Mouse (Mus musculus) T-helper 17 cell (primary cell): ENCODE measurements around the gene Frmd4a.

Experiments used
- in situ Hi-C, 2 experiments: fragments of 300-600 bp; cut with MboI, MseI; formaldehyde crosslinking; loops; 1 replicate in 1 of 2; 2 replicates in 1 of 2; pipeline ENCODE4 v1.15.1; 2025; ENCODE audit warnings: high pct_unique_total_duplicates in 2 of 2

Frmd4a gene

DNA sequence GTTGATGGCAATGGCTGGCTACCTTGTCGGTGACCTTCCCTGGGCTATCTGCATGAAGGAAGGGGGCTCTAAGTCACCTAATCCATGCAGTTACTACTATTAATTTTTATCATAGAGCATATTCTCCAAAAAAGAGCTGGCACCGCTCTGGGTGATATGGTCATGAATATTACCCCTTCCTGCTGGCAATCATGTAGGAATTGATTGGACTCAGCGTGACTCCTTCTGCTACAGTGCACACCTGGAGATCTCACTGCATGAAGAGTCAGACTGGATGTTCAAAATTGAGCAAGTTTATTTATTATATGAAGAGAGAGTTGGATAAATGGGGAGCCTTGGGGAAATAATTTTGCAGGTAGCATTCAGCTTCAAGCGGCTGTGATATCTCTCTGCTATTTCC, 113.7 kb downstream of the Frmd4a start:
- in situ Hi-C loops: no loop called here

GRCm38 (mm10) chr2:4137493-4137892, 120.0 kb downstream of the Frmd4a start:
- in situ Hi-C loops: no loop called here

GRCm38 (mm10) chr2:4142221-4142950, 124.9 kb downstream of the Frmd4a start:
- in situ Hi-C loops: no loop called here

GRCm38 (mm10) chr2:4144424-4144823, 126.9 kb downstream of the Frmd4a start:
- in situ Hi-C loops: no loop called here

- in situ Hi-C loops: loop anchor here in 1 of 2 experiments (5.0 kb wide), 1 partner anchor 85 kb away; no protein-coding TSS in a partner anchor
These were observed 135.1 kb downstream of the Frmd4a start for GRCm38 (mm10) chr2:4152521-4153040.

GRCm38 (mm10) chr2:4153131-4153631, 135.7 kb downstream of the Frmd4a start:
- in situ Hi-C loops: loop anchor here in 1 of 2 experiments (5.0 kb wide), 1 partner anchor 84 kb away; no protein-coding TSS in a partner anchor

DNA sequence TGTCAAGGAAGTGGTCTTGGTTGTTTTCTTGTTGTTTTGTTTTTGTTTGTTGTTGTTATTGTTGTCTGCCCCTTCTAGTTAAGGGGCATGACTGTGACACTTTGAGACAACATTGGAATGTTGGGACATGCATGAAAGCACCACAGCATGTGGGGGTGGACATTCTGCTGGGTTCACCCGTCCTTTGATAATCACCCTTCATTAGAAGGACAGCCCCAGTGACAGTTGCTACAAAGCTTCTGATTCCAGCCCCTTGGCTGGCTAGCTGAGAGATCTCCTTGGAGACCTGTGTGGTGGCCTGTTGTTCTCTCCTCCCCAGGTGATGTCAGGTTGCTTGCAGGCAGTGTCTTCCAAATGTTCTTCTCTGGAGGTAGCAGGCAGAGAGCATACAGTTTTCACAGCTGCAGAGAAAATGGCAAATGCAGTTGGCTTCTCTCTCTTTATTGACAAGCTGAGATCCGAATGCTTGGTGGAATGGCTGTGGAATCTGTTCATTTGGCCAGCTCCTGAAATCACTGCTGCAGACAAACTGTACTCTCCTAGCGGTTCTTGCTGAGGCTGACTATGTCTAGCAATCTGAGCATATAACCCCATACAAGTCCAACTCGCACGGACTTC, 136.6 kb downstream of the Frmd4a start:
- in situ Hi-C loops: loop anchor here in 1 of 2 experiments (5.0 kb wide), 1 partner anchor 83 kb away; no protein-coding TSS in a partner anchor

- in situ Hi-C loops: loop anchor here in 1 of 2 experiments (5.0 kb wide), 1 partner anchor 83 kb away; no protein-coding TSS in a partner anchor
These were observed 137.1 kb downstream of the Frmd4a start for GRCm38 (mm10) chr2:4154654-4155047.

DNA sequence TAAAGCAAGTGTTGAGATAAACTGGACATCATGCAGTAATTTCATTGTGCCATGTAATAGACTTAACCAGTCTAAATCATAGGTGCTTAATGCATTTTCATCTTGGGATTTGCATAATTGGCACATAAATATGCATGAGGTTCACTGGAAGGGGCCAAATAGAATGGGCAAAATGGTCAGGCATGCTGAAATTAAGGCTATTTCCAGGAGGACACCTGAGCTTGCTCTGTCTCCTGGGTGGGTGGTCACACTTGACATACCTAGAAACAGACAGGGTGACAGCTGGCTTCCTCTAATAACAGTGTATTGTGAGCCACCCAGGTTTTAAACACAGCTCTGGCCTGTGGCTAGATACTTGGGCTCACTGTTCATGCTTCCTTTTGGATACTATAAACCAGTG, 137.9 kb downstream of the Frmd4a start:
- in situ Hi-C loops: no loop called here

DNA sequence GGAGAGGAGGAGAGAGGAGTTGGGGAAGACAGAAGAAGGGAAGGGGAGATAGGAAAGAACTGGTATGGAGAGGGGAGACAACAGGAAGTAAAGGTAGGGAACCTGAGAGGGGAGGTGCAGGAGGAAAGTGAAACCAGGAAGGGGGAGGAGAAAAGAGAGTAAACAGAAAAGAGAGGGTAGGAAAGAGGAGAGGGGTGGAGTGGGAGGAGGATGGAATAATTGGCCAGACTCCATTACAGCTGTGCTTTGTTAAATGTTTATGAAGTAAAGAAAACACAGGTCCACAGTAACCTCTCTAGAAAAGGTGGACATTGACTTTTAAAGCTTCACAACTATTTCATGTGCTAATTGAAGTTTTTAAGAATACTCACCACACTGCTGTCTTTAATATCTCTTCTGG, 139.0 kb downstream of the Frmd4a start:
- in situ Hi-C loops: no loop called here

DNA sequence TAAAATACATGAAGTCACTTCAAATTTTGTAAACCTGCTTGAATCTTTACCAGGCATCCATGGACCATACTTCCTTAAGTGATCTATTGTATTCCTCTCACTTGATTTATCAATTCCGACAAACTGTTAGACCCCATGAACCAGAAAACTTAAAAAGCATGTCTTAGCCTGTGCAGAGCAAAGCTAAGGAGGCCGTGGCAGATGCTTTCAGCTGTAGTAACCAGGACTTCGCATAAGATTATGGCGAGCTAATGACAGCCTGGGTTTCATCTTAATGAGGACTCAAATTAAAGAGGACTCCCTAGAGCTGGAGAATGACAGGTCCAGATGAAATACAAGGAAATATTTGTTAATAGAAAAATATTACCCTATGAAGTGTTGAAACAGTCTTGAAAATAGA, 139.9 kb downstream of the Frmd4a start:
- in situ Hi-C loops: no loop called here

- in situ Hi-C loops: loop anchor here in 1 of 2 experiments (5.0 kb wide), 1 partner anchor 273 kb away; no protein-coding TSS in a partner anchor
These were observed 142.2 kb downstream of the Frmd4a start for GRCm38 (mm10) chr2:4159574-4160203.

- in situ Hi-C loops: no loop called here
These were observed 148.7 kb downstream of the Frmd4a start for GRCm38 (mm10) chr2:4166191-4166590.

- in situ Hi-C loops: no loop called here
These were observed 149.6 kb downstream of the Frmd4a start for GRCm38 (mm10) chr2:4167131-4167530.

DNA sequence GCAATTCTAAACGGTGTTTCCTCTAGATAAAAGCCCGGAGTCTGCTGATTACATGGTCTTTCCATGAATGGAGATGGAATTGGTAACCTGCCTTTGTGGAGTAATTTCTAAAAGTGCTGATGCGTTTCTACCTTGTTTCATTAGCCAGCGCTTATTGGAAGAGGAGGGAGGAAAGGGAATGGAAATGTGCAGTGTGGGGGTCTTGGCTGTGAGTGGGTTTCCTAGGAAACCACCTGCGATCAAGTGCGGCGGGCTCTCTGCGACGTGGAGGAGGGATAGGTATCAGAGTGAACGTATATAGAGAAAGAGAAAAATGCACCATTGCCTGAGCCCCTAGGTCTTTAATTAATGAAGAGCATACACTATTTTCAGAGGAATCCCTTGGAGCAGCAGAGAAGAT, 152.2 kb downstream of the Frmd4a start:
- in situ Hi-C loops: loop anchor here in 1 of 2 experiments (5.0 kb wide), 1 partner anchor 43 kb away; no protein-coding TSS in a partner anchor

- in situ Hi-C loops: loop anchor here in 1 of 2 experiments (5.0 kb wide), 1 partner anchor 42 kb away; no protein-coding TSS in a partner anchor
These were observed 152.7 kb downstream of the Frmd4a start for GRCm38 (mm10) chr2:4170189-4170588.

GRCm38 (mm10) chr2:4184991-4185390, 167.5 kb downstream of the Frmd4a start:
- in situ Hi-C loops: no loop called here

DNA sequence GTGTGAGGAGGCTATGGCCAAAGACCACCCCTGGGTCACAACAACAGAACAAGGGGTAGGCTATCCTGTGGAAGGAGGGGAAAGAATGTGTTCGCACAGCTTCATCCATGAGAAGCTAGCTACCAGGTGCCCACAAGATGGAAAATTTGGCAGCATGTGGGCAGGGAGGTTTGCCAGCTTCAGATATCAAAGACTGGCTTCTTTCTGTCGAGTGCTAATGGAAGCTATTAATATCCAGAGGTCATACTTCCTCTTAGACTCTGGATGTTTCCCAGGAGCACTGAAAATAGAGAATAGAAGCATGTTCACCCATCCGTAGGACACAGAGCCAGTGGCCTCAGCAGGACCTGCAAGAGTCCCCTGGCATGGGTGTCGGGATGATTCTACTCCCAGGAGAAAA, 170.0 kb downstream of the Frmd4a start:
- in situ Hi-C loops: no loop called here

DNA sequence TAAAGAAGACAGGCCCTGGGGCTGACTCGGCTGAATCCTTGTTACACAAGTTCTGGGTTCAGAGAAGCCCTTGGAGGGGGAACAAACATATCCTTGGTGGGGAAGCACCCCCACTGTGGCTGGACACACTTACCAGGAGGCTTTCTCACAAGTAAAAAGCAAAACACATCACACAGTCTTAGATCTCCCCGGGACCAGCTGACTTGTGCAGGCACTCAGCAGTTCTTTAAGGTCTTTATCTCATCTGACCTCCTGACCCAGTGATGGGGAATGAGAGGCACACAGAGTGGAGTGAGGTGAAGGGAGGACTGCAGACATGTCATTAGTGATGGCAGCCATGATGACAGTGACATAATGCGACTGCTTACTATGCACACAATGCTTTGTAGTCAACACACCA, 170.8 kb downstream of the Frmd4a start:
- in situ Hi-C loops: no loop called here

DNA sequence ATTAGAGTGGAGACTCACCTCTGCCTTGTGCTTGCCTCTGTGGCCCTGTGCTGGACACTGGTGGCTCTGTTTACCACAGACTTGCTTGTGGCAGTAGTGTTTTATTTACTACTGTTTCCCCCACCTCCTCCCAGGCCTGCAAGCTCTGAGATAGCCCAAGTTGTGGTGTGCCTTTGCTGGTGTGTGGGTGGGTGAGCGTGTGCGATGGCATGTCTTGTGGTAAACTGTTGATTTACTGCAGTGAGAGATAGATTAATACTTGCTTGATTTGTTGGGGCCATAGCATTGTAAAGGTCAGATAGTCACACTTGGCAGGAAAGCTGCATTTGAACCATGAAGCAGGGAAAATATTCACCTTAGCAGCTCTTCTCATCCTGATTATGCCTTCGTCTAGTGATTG, 172.8 kb downstream of the Frmd4a start:
- in situ Hi-C loops: no loop called here

- in situ Hi-C loops: no loop called here
These were observed 173.5 kb downstream of the Frmd4a start for GRCm38 (mm10) chr2:4190995-4191394.

- in situ Hi-C loops: no loop called here
These were observed 175.7 kb downstream of the Frmd4a start for GRCm38 (mm10) chr2:4193206-4193605.
